Mouse (Mus musculus) myocyte (in vitro differentiated cells): ENCODE measurements around the gene C130026I21Rik. TPM values are rescaled to one million over a fixed set of nuclear protein-coding genes. Genes with fewer than 3 reads are reported as not detected.
"Not testable (repeated sequence)": the region's sequence is repeated elsewhere in the genome, so short reads cannot be mapped to it uniquely, and the experiment has no call there.

Experiments used
- H3K27me3 ChIP-seq: one replicate; pipeline ENCODE4 v1.6.1; 2011; ENCODE audit not compliant: control insufficient read depth, insufficient read depth, insufficient read length
- H3K36me3 ChIP-seq: one replicate; pipeline ENCODE4 v1.6.1; 2011; ENCODE audit not compliant: control insufficient read depth, insufficient read depth
- H3K4me2 ChIP-seq: one replicate; pipeline ENCODE4 v1.6.1; 2011; ENCODE audit warnings: low read depth, control low read depth
- H3K4me3 ChIP-seq: one replicate; pipeline ENCODE4 v1.5.1; 2011; ENCODE audit warnings: mild to moderate bottlenecking, control low read depth, moderate library complexity
- H3K79me2 ChIP-seq: one replicate; pipeline ENCODE4 v1.6.1; 2011; ENCODE audit not compliant: control insufficient read depth, insufficient read depth
- H3ac ChIP-seq: one replicate; pipeline ENCODE4 v1.6.1; 2011; ENCODE audit not compliant: control insufficient read depth, insufficient read length
- polyA plus RNA-seq: library from polyadenylated mRNA; unstranded; fragments of >200 nt; fragmentation: generic; extraction: Trizol; gene quantifications from one replicate; pipeline ENCODE4 v1.2.1, GENCODE M21; 2012; ENCODE audit warnings: missing spikeins

C130026I21Rik gene
- polyA plus RNA-seq, 1 experiment = 0.52 TPM

DNA sequence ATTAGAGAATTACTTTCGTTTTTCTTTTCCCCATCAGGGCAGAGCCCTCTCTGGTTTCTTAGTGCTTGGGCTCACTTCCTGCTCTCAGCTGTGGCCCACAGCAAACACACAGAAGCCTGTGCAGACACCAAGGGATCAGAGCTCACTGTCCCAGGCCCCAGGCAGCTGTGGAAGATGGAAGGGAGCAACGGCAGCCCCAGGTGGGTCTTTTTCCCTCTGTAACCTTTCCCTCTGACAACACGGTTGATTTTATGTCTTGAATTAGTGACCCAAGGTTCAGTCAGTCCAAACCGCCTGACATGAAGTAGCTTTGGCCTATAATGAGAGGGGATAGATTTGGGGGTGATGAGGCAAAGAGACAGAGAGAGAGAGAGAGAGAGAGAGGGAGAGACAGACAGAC lies 70.8 kb downstream of the C130026I21Rik start:
- H3K4me2 ChIP-seq, H3K4me3 ChIP-seq, H3ac ChIP-seq, H3K36me3 ChIP-seq, H3K27me3 ChIP-seq, H3K79me2 ChIP-seq: not testable (repeated sequence)

DNA sequence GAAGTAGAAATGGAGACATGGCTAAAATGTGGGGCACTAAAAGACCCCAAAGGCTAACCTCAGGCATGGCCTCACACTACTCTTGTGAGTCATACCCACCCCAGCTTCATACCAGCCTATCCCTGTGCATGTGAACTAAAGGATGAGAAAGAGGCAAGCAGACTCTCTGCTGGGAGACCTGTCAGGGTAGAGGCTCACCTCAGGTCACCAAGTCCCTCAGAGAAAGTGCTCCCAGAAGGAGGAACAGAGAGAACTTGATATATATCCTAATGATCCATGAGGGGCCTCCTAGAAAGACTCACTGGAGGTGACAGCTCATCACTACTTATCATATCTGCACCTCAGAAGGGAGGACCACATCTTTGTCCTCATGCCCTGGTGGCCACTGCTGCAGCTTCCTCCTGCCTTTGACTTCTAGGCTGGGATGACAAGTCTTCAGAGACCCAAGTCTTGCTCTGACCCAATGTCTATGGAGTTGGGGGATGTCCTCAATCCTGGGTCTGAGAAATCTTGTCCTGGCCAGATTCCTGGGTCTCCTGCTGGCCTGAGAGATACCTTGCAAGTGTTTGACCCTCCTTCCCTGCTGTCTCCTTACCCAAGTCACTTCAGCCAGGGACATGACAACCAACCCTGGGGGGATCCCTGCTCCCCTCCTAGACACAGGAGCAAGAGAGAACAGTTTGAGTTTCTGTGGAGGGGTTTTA lies 71.6 kb downstream of the C130026I21Rik start:
- not testable (repeated sequence) for H3K36me3 ChIP-seq, H3ac ChIP-seq, H3K4me2 ChIP-seq, H3K27me3 ChIP-seq, H3K79me2 ChIP-seq, H3K4me3 ChIP-seq

- H3K4me2 ChIP-seq, H3K27me3 ChIP-seq, H3ac ChIP-seq, H3K4me3 ChIP-seq, H3K79me2 ChIP-seq, H3K36me3 ChIP-seq: not testable (repeated sequence)
Observed at GRCm38 (mm10) chr1:85196732-85197131, 73.6 kb downstream of the C130026I21Rik start.

DNA sequence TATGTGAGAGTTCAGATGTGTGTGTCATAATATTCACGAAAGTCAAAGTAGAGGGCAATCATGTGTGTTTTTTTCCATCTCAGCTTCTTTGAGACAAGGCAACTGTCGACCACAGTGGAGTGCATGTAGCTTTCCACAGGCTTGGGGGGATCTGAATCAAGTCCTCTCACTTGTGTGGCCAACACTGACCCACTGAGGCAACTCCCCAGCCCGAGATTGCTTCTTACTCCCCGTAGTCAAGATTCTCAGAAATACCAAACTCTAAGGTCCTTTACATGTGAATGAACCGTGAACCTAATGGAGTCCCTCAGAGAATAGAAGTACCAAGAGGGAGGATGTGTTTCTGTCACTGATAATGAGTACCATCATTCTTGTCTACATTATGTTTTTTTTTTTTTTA lies 76.6 kb downstream of the C130026I21Rik start:
- not testable (repeated sequence) for H3K79me2 ChIP-seq, H3ac ChIP-seq, H3K4me2 ChIP-seq, H3K36me3 ChIP-seq, H3K27me3 ChIP-seq, H3K4me3 ChIP-seq

- not testable (repeated sequence) for H3K27me3 ChIP-seq, H3K4me2 ChIP-seq, H3ac ChIP-seq, H3K36me3 ChIP-seq, H3K79me2 ChIP-seq, H3K4me3 ChIP-seq
Observed at GRCm38 (mm10) chr1:85181981-85182380, 88.4 kb downstream of the C130026I21Rik start.

DNA sequence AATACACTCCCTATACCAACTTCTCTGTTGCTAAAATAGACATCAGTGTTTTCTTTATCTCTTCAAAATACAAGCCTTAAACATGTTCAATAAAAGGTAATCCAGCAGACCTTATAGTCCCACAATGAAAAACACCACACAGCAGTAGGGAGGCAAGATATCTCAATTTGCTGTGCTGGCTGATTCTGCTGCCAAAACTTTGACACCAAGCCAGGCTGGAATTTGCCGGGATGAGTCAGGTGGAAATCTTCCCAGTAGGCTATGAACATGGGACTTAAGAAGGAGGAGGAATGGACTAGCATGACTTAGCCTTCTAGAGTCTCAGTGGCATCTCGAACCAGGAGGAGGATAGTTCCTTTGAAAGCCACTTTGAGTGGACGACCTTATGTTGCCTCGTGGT lies 91.4 kb downstream of the C130026I21Rik start:
- H3K27me3 ChIP-seq, H3K79me2 ChIP-seq, H3K4me3 ChIP-seq, H3K36me3 ChIP-seq, H3K4me2 ChIP-seq, H3ac ChIP-seq: not testable (repeated sequence)

- H3ac ChIP-seq, H3K27me3 ChIP-seq: not testable (repeated sequence)
Observed at GRCm38 (mm10) chr1:85162841-85163240, 107.5 kb downstream of the C130026I21Rik start.

GRCm38 (mm10) chr1:85155151-85155550 lies 115.2 kb downstream of the C130026I21Rik start:
- not testable (repeated sequence) for H3K4me2 ChIP-seq, H3K79me2 ChIP-seq, H3ac ChIP-seq, H3K4me3 ChIP-seq, H3K27me3 ChIP-seq, H3K36me3 ChIP-seq

More at GRCm38 (mm10) chr1:85162841-85163240, 107.5 kb downstream of the C130026I21Rik start:
- not testable (repeated sequence) for H3K4me3 ChIP-seq, H3K4me2 ChIP-seq, H3K79me2 ChIP-seq, H3K36me3 ChIP-seq

DNA sequence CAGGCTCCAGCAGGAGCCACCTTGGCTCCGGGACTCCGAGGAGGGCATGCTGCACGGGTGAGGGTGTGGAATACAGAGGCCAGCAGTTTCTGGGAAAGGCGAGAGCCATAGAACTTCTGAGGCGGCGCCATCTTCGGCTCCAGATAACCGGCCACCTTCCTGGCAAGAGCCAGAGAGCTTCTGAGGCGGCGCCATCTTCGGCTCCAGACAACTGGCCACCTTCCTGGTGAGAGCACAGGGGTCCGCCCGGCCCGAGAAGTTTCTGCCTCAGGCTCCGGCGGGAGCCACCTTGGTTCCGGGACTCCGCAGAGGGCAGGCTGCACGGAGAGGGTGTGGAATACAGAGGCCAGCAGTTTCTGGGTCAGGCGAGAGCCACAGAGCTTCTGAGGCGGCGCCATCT lies 136.7 kb downstream of the C130026I21Rik start:
- H3K4me2 ChIP-seq, H3K36me3 ChIP-seq, H3K4me3 ChIP-seq, H3ac ChIP-seq, H3K27me3 ChIP-seq, H3K79me2 ChIP-seq: not testable (repeated sequence)

DNA sequence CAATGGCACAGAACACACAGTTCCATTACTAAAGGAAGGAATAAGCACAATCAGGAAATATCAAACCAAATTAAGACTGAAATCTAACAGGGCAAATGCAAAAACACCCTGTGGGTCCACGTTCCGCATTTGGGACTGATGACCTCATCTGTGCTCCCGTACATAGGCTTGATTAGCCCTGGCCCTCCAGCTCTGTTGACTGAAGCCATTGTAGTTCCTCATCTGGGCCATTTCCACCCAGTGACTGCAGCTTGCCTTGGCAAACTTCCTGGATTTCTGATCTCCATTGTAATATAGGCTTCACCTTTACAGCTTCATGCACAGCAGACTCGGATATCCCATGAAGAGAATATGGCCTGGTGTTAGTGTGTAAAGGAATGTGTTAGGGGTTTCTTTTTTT lies 148.5 kb downstream of the C130026I21Rik start:
- H3K4me3 ChIP-seq, H3K79me2 ChIP-seq, H3K4me2 ChIP-seq, H3ac ChIP-seq, H3K27me3 ChIP-seq, H3K36me3 ChIP-seq: not testable (repeated sequence)

DNA sequence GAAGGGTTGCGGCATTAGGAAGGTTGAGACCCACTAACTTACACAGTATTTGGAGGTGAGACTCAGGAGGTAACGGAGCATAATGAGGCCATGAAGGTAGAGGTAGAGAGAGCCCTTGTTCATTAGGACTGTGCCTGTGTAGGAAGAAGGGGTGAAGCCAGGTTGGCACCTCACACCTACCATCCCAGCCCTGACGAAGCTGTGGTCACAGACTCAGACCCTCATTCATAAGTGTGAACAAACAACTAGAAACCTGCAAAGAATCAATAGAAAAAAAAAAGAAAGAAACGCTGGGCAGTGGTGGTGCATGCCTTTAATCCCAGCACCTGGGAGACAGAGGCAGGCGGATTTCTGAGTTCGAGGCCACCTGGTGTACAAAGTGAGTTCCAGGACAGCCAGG lies 152.0 kb downstream of the C130026I21Rik start:
- not testable (repeated sequence) for H3K27me3 ChIP-seq, H3K79me2 ChIP-seq, H3K4me3 ChIP-seq, H3ac ChIP-seq, H3K36me3 ChIP-seq, H3K4me2 ChIP-seq

DNA sequence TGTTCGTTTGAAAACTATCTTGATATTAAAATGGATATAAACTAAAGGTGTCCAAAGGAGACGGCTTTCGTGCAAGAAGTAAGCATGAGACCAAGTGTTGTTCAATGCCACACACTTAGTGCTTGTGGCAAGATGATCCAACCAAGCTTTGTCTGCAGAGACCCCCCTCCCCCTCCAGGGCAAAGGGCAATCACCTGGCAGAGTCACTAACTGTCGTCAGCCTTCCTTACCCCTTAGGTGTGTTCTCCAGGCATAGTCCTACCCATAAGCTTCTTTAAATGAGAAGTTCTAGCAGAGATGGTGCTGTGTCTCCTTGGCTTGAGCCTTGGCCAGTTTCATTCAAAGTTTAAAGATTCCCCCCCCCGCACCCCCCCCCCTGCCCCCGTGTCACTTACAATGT lies 152.8 kb downstream of the C130026I21Rik start:
- H3ac ChIP-seq, H3K4me2 ChIP-seq, H3K4me3 ChIP-seq, H3K36me3 ChIP-seq, H3K27me3 ChIP-seq, H3K79me2 ChIP-seq: not testable (repeated sequence)

GRCm38 (mm10) chr1:85114666-85115402 lies 155.5 kb downstream of the C130026I21Rik start:
- H3K4me3 ChIP-seq, H3K36me3 ChIP-seq, H3K79me2 ChIP-seq, H3K4me2 ChIP-seq, H3K27me3 ChIP-seq, H3ac ChIP-seq: not testable (repeated sequence)
